Mouse (Mus musculus) embryonic facial prominence, embryonic 14.5 days (tissue): Measurements from ENCODE around the gene Snap23. TPM values are rescaled to one million over a fixed set of nuclear protein-coding genes. Genes with fewer than 3 reads are reported as not detected.

ENCODE experiments used
- ATAC-seq: fragments of 200-750 bp; cut with Nextera tagmentation; 2 replicates; pipeline ENCODE4 v1.8.0; 2017; ENCODE audit warnings: low read depth, moderate number of reproducible peaks, moderate TSS enrichment
- DNase-seq: peaks from one replicate; pipeline ENCODE4 v3.0.0-alpha.2; 2015; ENCODE audit warnings: low spot score
- H3K27ac ChIP-seq: fragments of 300-500 bp; sonication (generic); replicated peaks from 2 replicates; pipeline ENCODE4 v1.5.1; 2014; ENCODE audit warnings: low read depth, mild to moderate bottlenecking, low read length, moderate library complexity
- H3K27me3 ChIP-seq: fragments of 300-500 bp; sonication (generic); replicated peaks from 2 replicates; pipeline ENCODE4 v1.6.1; 2014; ENCODE audit warnings: low read length; ENCODE audit not compliant: control insufficient read depth, insufficient read depth
- H3K36me3 ChIP-seq: fragments of 300-500 bp; sonication (generic); 2 replicates; pipeline ENCODE4 v1.6.1; 2014; ENCODE audit warnings: low read length, mixed read lengths; ENCODE audit not compliant: control insufficient read depth, insufficient read depth
- H3K4me1 ChIP-seq: fragments of 300-500 bp; sonication (generic); 2 replicates; pipeline ENCODE4 v1.6.1; 2014; ENCODE audit warnings: antibody characterized with exemption, low read length; ENCODE audit not compliant: control insufficient read depth, insufficient read depth
- H3K4me2 ChIP-seq: fragments of 300-500 bp; sonication (generic); 2 replicates; pipeline ENCODE4 v1.6.1; 2014; ENCODE audit warnings: low read depth, mild to moderate bottlenecking, low read length, moderate library complexity, mixed read lengths
- H3K4me3 ChIP-seq: fragments of 300-500 bp; sonication (generic); 2 replicates; pipeline ENCODE4 v1.5.1; 2014; ENCODE audit warnings: low read depth, mild to moderate bottlenecking, low read length
- H3K9ac ChIP-seq: fragments of 300-500 bp; sonication (generic); 2 replicates; pipeline ENCODE4 v1.6.1; 2014; ENCODE audit warnings: low read depth, mild to moderate bottlenecking, low read length, moderate library complexity, mixed read lengths
- H3K9me3 ChIP-seq: fragments of 300-500 bp; sonication (generic); 2 replicates; pipeline ENCODE4 v1.6.1; 2016; ENCODE audit warnings: low read length; ENCODE audit not compliant: control insufficient read depth
- WGBS: fragments of 180-500 bp; shearing (Covaris S2); extraction: QIAGEN DNeasy Blood & Tissue Kit; methylation state at CpG from one replicate; pipeline ENCODE4 v1.1.7; 2014; 5-methylcytosine and 5-hydroxymethylcytosine counted together
- polyA plus RNA-seq: library from polyadenylated mRNA; unstranded; fragments of >200 nt; fragmentation: Nextera tagmentation; extraction: Ambion mirVana; gene quantifications from 2 replicates; pipeline ENCODE4 v1.2.1, GENCODE M21; 2014

The Snap23 gene
- polyA plus RNA-seq, 1 experiment from 2014 or later = 47.8 TPM

DNA sequence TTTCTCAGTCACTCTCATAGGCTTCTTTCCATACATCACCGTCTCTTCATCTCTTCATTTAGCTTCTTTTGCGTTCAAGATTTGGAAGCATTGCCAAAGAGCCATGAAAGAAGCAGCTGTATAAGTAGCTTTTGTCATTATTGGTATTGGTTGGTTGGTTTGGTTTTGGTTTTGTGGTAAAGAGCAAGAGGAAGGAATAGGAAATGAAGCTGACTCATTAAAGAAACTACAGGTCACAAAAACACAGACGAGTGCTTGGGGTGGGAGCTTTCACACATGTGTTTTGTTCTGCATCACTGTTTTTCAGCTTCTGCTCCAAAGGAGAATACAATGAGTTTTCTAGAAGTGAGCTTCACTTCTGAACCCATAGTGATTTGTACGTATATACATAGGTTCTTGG is 32.0 kb downstream of the Snap23 start:
- Histone ChIP-seq H3K36me3 (peaks cover 83% of the 10 kb centered on the region), H3K4me3 (no peak overlapping the region), H3K9me3 (no peaks in the 10 kb centered on the region), H3K4me2 (no peak overlapping the region), H3K4me1 (no peaks in the 10 kb centered on the region), H3K27ac (no peak overlapping the region), H3K27me3 (no peaks in the 10 kb centered on the region), H3K9ac (no peak overlapping the region)
- 90% methylated on average over 4 of the region's 4 CpGs for WGBS
- ATAC-seq (no peak), DNase-seq (no peak)

DNA sequence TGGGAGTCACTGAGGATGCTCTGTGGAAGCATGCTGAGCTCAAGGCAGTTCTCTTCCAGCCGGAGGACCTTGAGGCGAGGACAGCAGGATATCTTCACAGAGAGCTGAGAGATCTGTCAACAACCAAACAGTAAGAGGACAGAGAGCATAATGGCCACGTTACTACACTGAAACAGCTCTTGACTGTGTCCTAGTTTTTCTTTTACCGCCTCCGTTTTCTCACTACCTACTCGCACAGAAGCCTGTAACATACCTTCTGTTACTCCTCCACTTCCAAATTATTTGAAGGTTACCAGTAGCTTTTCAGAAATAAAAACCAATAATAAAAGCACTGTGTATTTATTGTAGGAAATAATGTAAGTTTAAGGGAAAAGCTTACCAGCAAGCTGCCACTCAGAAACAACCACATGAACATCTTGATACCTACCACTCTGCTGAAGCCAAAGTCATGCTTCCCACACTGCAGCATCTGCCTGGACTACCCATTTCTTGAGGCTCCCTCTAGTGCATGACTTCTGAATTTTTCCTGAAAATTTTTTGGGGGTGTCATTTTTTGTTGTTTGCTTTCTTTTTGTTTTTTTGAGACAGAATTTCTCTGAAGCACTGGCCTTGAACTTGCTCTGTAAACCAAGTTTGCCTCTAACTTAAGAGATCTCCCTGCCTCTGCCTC is 38.7 kb downstream of the Snap23 start:
- Histone ChIP-seq H3K4me1 (peaks cover 6% of the 10 kb centered on the region), H3K9me3 (no peaks in the 10 kb centered on the region), H3K4me2 (no peak overlapping the region), H3K4me3 (no peak overlapping the region), H3K9ac (no peak overlapping the region), H3K27ac (no peak overlapping the region), H3K27me3 (no peaks in the 10 kb centered on the region), H3K36me3 (peaks cover 37% of the 10 kb centered on the region)
- ATAC-seq (no peak), DNase-seq (no peak)
- 88% methylated on average over 6 of the region's 6 CpGs for WGBS

GRCm38 (mm10) chr2:120608830-120609723 is 41.6 kb downstream of the Snap23 start, which contains the start of the genes Haus2 and Lrrc57:
Gene Haus2 (plus strand): TSS chr2:120609383.
Gene Lrrc57 (minus strand): TSS chr2:120609520.
- Histone ChIP-seq H3K4me1 (peaks cover 6% of the 10 kb centered on the region), H3K27me3 (no peaks in the 10 kb centered on the region), H3K27ac (peak within 1 kb of the TSS; percentile 94), H3K9me3 (no peaks in the 10 kb centered on the region), H3K4me3 (peak within 1 kb of the TSS; percentile 77), H3K4me2 (peak within 1 kb of the TSS; percentile 73), H3K9ac (peak within 1 kb of the TSS; percentile 89), H3K36me3 (peaks cover 24% of the 10 kb centered on the region)
- 1% methylated on average over 49 of the region's 52 CpGs for WGBS
- peak; percentile 96 for ATAC-seq
- peak; percentile 95 for DNase-seq

DNA sequence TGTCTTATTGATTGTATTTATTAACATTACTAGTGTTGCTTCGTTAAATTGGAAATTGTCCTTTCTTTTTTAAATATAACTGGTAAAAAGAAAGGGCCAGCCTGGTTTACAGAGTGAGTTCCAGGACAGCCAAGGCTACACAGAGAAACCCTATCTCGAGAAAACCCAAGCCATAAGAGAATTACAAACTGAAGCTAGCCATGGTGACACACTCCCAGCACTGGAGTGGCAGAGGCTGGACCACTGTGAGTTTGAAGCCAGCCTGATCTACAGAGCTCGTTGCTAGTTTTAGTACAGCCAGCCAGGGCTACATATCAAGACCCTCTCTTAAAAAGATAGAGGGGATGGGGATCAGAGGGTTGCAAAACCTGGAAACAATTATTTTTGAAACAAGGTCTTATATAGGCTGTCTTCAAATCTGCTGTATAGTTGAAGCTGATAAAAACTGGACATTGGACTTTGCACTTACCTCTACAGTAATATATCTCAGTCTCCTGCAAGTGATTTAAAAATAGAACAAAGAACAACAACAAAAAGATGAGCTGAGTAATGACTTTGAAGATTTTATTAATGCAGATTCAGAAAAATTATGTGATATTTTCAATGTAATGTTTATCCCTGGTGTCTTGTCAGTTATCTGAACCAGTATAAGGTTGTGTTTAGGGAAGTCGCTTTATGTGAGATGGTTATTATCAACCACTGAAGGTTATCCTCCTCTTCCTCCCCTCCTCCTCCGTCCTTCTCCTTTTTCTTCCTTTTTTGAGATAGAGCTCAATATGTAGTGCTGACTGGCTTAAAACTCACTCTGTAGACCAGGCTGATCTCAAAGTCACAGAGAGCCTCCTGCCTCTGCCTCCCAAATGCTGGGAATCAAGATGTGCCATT is 49.0 kb downstream of the Snap23 start:
- Histone ChIP-seq H3K4me3 (no peak overlapping the region), H3K36me3 (peaks cover 64% of the 10 kb centered on the region), H3K9me3 (no peaks in the 10 kb centered on the region), H3K9ac (no peak overlapping the region), H3K27ac (no peak overlapping the region), H3K4me2 (no peak overlapping the region), H3K27me3 (no peaks in the 10 kb centered on the region), H3K4me1 (no peaks in the 10 kb centered on the region)
- WGBS = 94% methylated on average over 5 of the region's 5 CpGs
- DNase-seq (no peak), ATAC-seq (no peak)

GRCm38 (mm10) chr2:120619538-120619937 is 52.1 kb downstream of the Snap23 start:
- Histone ChIP-seq H3K36me3 (peaks cover 54% of the 10 kb centered on the region), H3K4me2 (no peak overlapping the region), H3K27ac (no peak overlapping the region), H3K27me3 (no peaks in the 10 kb centered on the region), H3K4me3 (no peak overlapping the region), H3K9ac (no peak overlapping the region), H3K9me3 (no peaks in the 10 kb centered on the region), H3K4me1 (no peaks in the 10 kb centered on the region)
- 100% methylated on average over 1 of the region's 1 CpGs for WGBS
- DNase-seq (no peak), ATAC-seq (no peak)

GRCm38 (mm10) chr2:120622920-120623319 is 55.4 kb downstream of the Snap23 start:
- Histone ChIP-seq H3K4me1 (no peaks in the 10 kb centered on the region), H3K27me3 (no peaks in the 10 kb centered on the region), H3K9me3 (no peaks in the 10 kb centered on the region), H3K27ac (no peak overlapping the region), H3K4me2 (no peak overlapping the region), H3K4me3 (no peak overlapping the region), H3K36me3 (peaks cover 25% of the 10 kb centered on the region), H3K9ac (no peak overlapping the region)
- ATAC-seq (no peak), DNase-seq (no peak)

GRCm38 (mm10) chr2:120628076-120628865 is 60.8 kb downstream of the Snap23 start:
- Histone ChIP-seq H3K9me3 (no peaks in the 10 kb centered on the region), H3K27ac (no peak overlapping the region), H3K36me3 (peaks cover 15% of the 10 kb centered on the region; the same call in 1 of the 2 replicates), H3K4me2 (peak overlapping the region; percentile 71), H3K27me3 (no peaks in the 10 kb centered on the region), H3K4me1 (peaks cover 14% of the 10 kb centered on the region), H3K9ac (peak overlapping the region; percentile 21; the same call in 1 of the 2 replicates), H3K4me3 (peak overlapping the region; percentile 58)
- peak; percentile 3 for DNase-seq
- 30% methylated on average over 10 of the region's 10 CpGs for WGBS
- ATAC-seq = peak; percentile 24
